12 mouse cellular contexts compared by ENCODE assay signal in the genomic region with DNA sequence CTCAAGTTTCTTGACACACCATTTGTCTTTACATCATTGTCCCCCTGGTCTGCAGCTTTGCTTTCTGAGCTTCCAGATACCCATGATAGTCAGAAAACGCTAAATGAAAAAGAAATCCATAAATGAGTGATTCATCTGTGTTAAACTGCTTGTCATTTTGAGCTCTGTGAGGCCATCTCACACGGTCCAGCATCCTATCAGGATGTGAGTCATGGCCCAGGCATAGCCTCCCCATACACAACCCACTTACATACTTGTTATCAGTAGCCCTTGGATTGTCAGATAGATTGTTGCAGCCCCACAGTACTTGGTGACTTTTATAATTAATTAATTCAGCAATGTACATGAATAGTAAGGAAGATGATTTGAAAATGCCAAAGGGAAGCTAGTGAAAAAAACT.
"Had no signal": no experiment of that assay in that cellular context is flagged by ENCODE, and none has a peak within 500 bp of the region (broad histone marks: within the 10 kb centered on the region; RNA-seq: fewer than 3 reads in every experiment).

No protein-coding gene starts in this region.

- DNase-seq: left cerebral cortex, postnatal 4 days; liver; liver, embryonic 13.5 days; liver, postnatal 0 days; lung, adult 18-20 months; lung, adult 2 months; lung, embryonic 14.5 days; lung, postnatal 10 days; lung, postnatal 14 days; lung, postnatal 36 days; lung, postnatal 4 days; midbrain, embryonic 14.5 days had no signal
